Mouse (Mus musculus): Measurements from ENCODE around the gene Rora.

DNA sequence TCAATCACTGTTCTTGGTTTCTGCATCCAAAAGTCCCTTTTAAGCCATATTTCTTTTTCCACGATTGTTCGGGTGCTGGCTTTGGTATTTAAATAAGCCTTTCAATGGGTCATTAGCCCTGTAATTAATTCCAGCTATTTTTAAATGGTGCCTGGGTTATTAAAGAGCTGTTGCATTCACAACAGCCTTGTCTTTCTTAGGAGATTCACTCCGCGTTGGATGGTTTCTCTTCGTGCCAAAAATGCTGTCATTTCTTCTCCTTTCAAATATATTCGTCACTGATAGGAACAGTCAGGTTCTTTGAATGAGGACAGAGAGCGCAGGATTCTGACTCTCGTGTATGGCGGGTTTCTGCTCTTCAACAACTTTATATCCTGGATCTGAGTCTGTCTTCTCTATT lies 673.5 kb downstream of the Rora start:
- no peak for TF ChIP-seq CTCF (IDR thresholded peaks at IDR 0.05; ENCODE audit: low read depth)
- no peak for TF ChIP-seq EP300 (optimal IDR thresholded peaks at IDR 0.05)

Measured in stomach, postnatal 0 days (tissue).